Mouse (Mus musculus) bone marrow, adult 2 months (tissue): ENCODE measurements at regions not wholly inside any gene's neighbourhood (a gene's known extent, or its start where the extent isn't known, plus 50 kb on each side); places are given as distances from the start of the nearest gene placed in this dataset.

Experiments used
- H3K27ac ChIP-seq: fragments of 200-500 bp; 2 replicates; pipeline ENCODE4 v1.5.1; 2012; ENCODE audit warnings: low read depth, mild to moderate bottlenecking, control low read depth, inconsistent platforms, low read length; ENCODE audit not compliant: control insufficient read depth, poor library complexity, insufficient read depth
- H3K4me1 ChIP-seq: fragments of 200-500 bp; 2 replicates; pipeline ENCODE4 v1.6.1; 2011; ENCODE audit warnings: low read length; ENCODE audit not compliant: control insufficient read depth, insufficient read depth
- H3K4me3 ChIP-seq: fragments of 200-500 bp; replicated peaks from 2 replicates; pipeline ENCODE3; 2011; ENCODE audit warnings: mild to moderate bottlenecking, low read depth, low read length, control low read depth; ENCODE audit not compliant: control insufficient read depth
- CTCF ChIP-seq: fragments of 200-500 bp; IDR thresholded peaks from 2 replicates; pipeline ENCODE4 v1.5.1; 2011; ENCODE audit warnings: low read length, control low read depth; ENCODE audit not compliant: control insufficient read depth, insufficient read depth
- POLR2A ChIP-seq: fragments of 200-500 bp; IDR thresholded peaks from 2 replicates; pipeline ENCODE4 v1.6.1; 2011; ENCODE audit warnings: low read depth, mild to moderate bottlenecking, control low read depth, low read length, borderline replicate concordance; ENCODE audit not compliant: control insufficient read depth
- WGBS: fragments of 180-500 bp; shearing (Covaris S2); methylation state at CpG from one replicate; pipeline ENCODE4 v1.1.7; 2018; 5-methylcytosine and 5-hydroxymethylcytosine counted together

GRCm38 (mm10) chr7:121214181-121214580 is 132.7 kb downstream of the Otoa start:
- Histone ChIP-seq H3K27ac (no peak overlapping the region), H3K4me1 (no peaks in the 10 kb centered on the region), H3K4me3 (no peak overlapping the region)
- TF ChIP-seq CTCF (no peak), POLR2A (no peak)
- 77% methylated on average over 8 of the region's 8 CpGs for WGBS

GRCm38 (mm10) chr7:121215032-121215431 is 133.6 kb downstream of the Otoa start:
- TF ChIP-seq POLR2A, result no peak
- TF ChIP-seq CTCF, result no peak
- WGBS, result 82% methylated on average over 3 of the region's 3 CpGs
- Histone ChIP-seq H3K4me1 (no peaks in the 10 kb centered on the region), H3K27ac (no peak overlapping the region), H3K4me3 (no peak overlapping the region)

GRCm38 (mm10) chr7:121215735-121216134 is 134.3 kb downstream of the Otoa start:
- TF ChIP-seq CTCF, result no peak
- TF ChIP-seq POLR2A, result no peak
- Histone ChIP-seq H3K27ac (no peak overlapping the region), H3K4me1 (no peaks in the 10 kb centered on the region), H3K4me3 (no peak overlapping the region)
- WGBS, result 47% methylated on average over 1 of the region's 1 CpGs

GRCm38 (mm10) chr7:121218031-121218430 is 136.6 kb downstream of the Otoa start:
- Histone ChIP-seq H3K4me3 (no peak overlapping the region), H3K4me1 (no peaks in the 10 kb centered on the region), H3K27ac (no peak overlapping the region)
- TF ChIP-seq POLR2A, result no peak
- no peak for TF ChIP-seq CTCF
- 83% methylated on average over 10 of the region's 10 CpGs for WGBS

GRCm38 (mm10) chr7:121221158-121221557 is 139.7 kb downstream of the Otoa start:
- WGBS, result 87% methylated on average over 7 of the region's 7 CpGs
- Histone ChIP-seq H3K27ac (no peak overlapping the region), H3K4me3 (no peak overlapping the region), H3K4me1 (no peaks in the 10 kb centered on the region)
- TF ChIP-seq CTCF (no peak), POLR2A (no peak)

- H3K4me3 ChIP-seq, result no peak overlapping the region
- WGBS, result 63% methylated on average over 3 of the region's 3 CpGs
- no peak overlapping the region for H3K27ac ChIP-seq
- no peaks in the 10 kb centered on the region for H3K4me1 ChIP-seq
- TF ChIP-seq POLR2A, result no peak
- TF ChIP-seq CTCF, result no peak
Observed at GRCm38 (mm10) chr7:121231881-121232280, 150.4 kb downstream of the Otoa start.

- H3K4me3 ChIP-seq, result no peak overlapping the region
- no peak overlapping the region for H3K27ac ChIP-seq
- WGBS, result 75% methylated on average over 6 of the region's 6 CpGs
- no peaks in the 10 kb centered on the region for H3K4me1 ChIP-seq
- no peak for TF ChIP-seq CTCF
- TF ChIP-seq POLR2A, result no peak
Observed at GRCm38 (mm10) chr7:121234831-121235230, 153.4 kb downstream of the Otoa start.

- TF ChIP-seq POLR2A (no peak), CTCF (no peak)
- no peaks in the 10 kb centered on the region for H3K4me1 ChIP-seq
- H3K27ac ChIP-seq, result no peak overlapping the region
- 72% methylated on average over 6 of the region's 6 CpGs for WGBS
- no peak overlapping the region for H3K4me3 ChIP-seq
Observed at GRCm38 (mm10) chr7:121239731-121240130, 151.9 kb upstream of the Hs3st2 start.

GRCm38 (mm10) chr7:121247845-121248244 is 143.8 kb upstream of the Hs3st2 start:
- no peak for TF ChIP-seq POLR2A
- TF ChIP-seq CTCF, result no peak
- Histone ChIP-seq H3K4me3 (no peak overlapping the region), H3K27ac (no peak overlapping the region), H3K4me1 (no peaks in the 10 kb centered on the region; the same call in 1 of the 2 replicates)
- 84% methylated on average over 6 of the region's 6 CpGs for WGBS
